Mouse (Mus musculus) heart, embryonic 14.5 days (tissue): ENCODE data around the gene Elovl6. TPM values are rescaled to one million over a fixed set of nuclear protein-coding genes. Genes with fewer than 3 reads are reported as not detected.

Experiments
- ATAC-seq: fragments of 200-750 bp; cut with Nextera tagmentation; 2 replicates; pipeline ENCODE4 v1.8.0; 2017; ENCODE audit warnings: low read depth, moderate TSS enrichment; ENCODE audit not compliant: insufficient number of reproducible peaks, insufficient read depth, low FRiP score
- H3K27ac ChIP-seq, 2 experiments: fragments of 200-500 bp in 1 of 2; fragments of 300-500 bp in 1 of 2; sonication (generic) in 1 of 2; replicated peaks in 1 of 2; 2 replicates each; pipeline ENCODE4 v1.5.1; 2012 to 2014; ENCODE audit warnings: low read depth in 2 of 2, low read length in 2 of 2, control low read depth in 1 of 2, mild to moderate bottlenecking in 1 of 2, mixed read lengths in 1 of 2; ENCODE audit not compliant: control insufficient read depth in 1 of 2, insufficient read depth in 1 of 2
- H3K27me3 ChIP-seq: fragments of 300-500 bp; sonication (generic); 2 replicates; pipeline ENCODE4 v1.6.1; 2014; ENCODE audit warnings: mild to moderate bottlenecking, low read length, control low read depth; ENCODE audit not compliant: control insufficient read depth, insufficient read depth
- H3K36me3 ChIP-seq: fragments of 300-500 bp; sonication (generic); 2 replicates; pipeline ENCODE4 v1.6.1; 2014; ENCODE audit warnings: mild to moderate bottlenecking, control low read depth, low read length, mixed read lengths; ENCODE audit not compliant: control insufficient read depth, insufficient read depth
- H3K4me1 ChIP-seq, 2 experiments: fragments of 200-500 bp in 1 of 2; fragments of 300-500 bp in 1 of 2; sonication (generic) in 1 of 2; 2 replicates each; pipeline ENCODE4 v1.6.1; 2012 to 2014; ENCODE audit warnings: low read length in 2 of 2, control low read depth in 1 of 2, mixed read lengths in 1 of 2; ENCODE audit not compliant: control insufficient read depth in 2 of 2, insufficient read depth in 2 of 2
- H3K4me2 ChIP-seq: fragments of 300-500 bp; sonication (generic); 2 replicates; pipeline ENCODE4 v1.6.1; 2014; ENCODE audit warnings: mild to moderate bottlenecking, low read length
- H3K4me3 ChIP-seq, 2 experiments: fragments of 200-500 bp in 1 of 2; fragments of 300-500 bp in 1 of 2; sonication (generic) in 1 of 2; 2 replicates each; pipeline ENCODE4 v1.5.1; 2012 to 2014; ENCODE audit warnings: low read length in 2 of 2, mild to moderate bottlenecking in 2 of 2, control low read depth in 1 of 2, low read depth in 1 of 2, moderate library complexity in 1 of 2; ENCODE audit not compliant: control insufficient read depth in 1 of 2, insufficient read depth in 1 of 2
- H3K9ac ChIP-seq: fragments of 300-500 bp; sonication (generic); 2 replicates; pipeline ENCODE4 v1.6.1; 2014; ENCODE audit warnings: mild to moderate bottlenecking, low read length
- H3K9me3 ChIP-seq: fragments of 300-500 bp; sonication (generic); 2 replicates; pipeline ENCODE4 v1.6.1; 2016; ENCODE audit warnings: low read length, control low read depth; ENCODE audit not compliant: control insufficient read depth
- WGBS: fragments of 180-500 bp; shearing (Covaris S2); extraction: QIAGEN DNeasy Blood & Tissue Kit; methylation state at CpG from one replicate; pipeline ENCODE4 v1.1.7; 2014; 5-methylcytosine and 5-hydroxymethylcytosine counted together
- polyA plus RNA-seq: library from polyadenylated mRNA; unstranded; fragments of >200 nt; fragmentation: Nextera tagmentation; extraction: Ambion mirVana; gene quantifications from 2 replicates; pipeline ENCODE4 v1.2.1, GENCODE M21; 2014

Gene Elovl6
- polyA plus RNA-seq, 1 experiment from 2014 or later, result 9.8 TPM

- no peak overlapping the region for H3K9ac ChIP-seq
- no peak for ATAC-seq
- 88% methylated on average over 16 of the region's 16 CpGs for WGBS
- H3K4me2 ChIP-seq, result no peak overlapping the region
- no peak overlapping the region for H3K4me3 ChIP-seq
- H3K4me1 ChIP-seq, result peaks cover 7 to 22% of the 10 kb centered on the region in 2 experiments
- H3K27me3 ChIP-seq, result no peaks in the 10 kb centered on the region
- H3K36me3 ChIP-seq, result no peaks in the 10 kb centered on the region
- no peak overlapping the region for H3K27ac ChIP-seq
- no peaks in the 10 kb centered on the region for H3K9me3 ChIP-seq
Measured at GRCm38 (mm10) chr3:129619194-129619775, 87.1 kb downstream of the Elovl6 start.

GRCm38 (mm10) chr3:129620802-129621201 lies 88.6 kb downstream of the Elovl6 start:
- peaks cover 7 to 20% of the 10 kb centered on the region in 2 experiments for H3K4me1 ChIP-seq
- H3K4me3 ChIP-seq, result no peak overlapping the region
- peak overlapping the region in 1 of 2 experiments; percentile 73; a peak in 3 of 4 replicates for H3K27ac ChIP-seq
- H3K9ac ChIP-seq, result no peak overlapping the region
- no peaks in the 10 kb centered on the region for H3K9me3 ChIP-seq
- H3K4me2 ChIP-seq, result peak overlapping the region; percentile 45
- ATAC-seq, result peak; percentile 63
- no peaks in the 10 kb centered on the region for H3K36me3 ChIP-seq
- 20% methylated on average over 3 of the region's 3 CpGs for WGBS
- no peaks in the 10 kb centered on the region for H3K27me3 ChIP-seq

GRCm38 (mm10) chr3:129621255-129621654 lies 89.1 kb downstream of the Elovl6 start:
- Histone ChIP-seq H3K4me3 (no peak overlapping the region), H3K27me3 (no peaks in the 10 kb centered on the region), H3K9ac (no peak overlapping the region), H3K4me2 (peak overlapping the region; percentile 45), H3K4me1 (peaks cover 7 to 20% of the 10 kb centered on the region in 2 experiments), H3K9me3 (no peaks in the 10 kb centered on the region), H3K36me3 (no peaks in the 10 kb centered on the region), H3K27ac (peak overlapping the region; percentile 55 to 73; a peak in 3 of 4 replicates)
- 23% methylated on average over 5 of the region's 5 CpGs for WGBS
- 0 out of 2 replicates have a peak, but pooled peaks have one; percentile 4 for ATAC-seq

GRCm38 (mm10) chr3:129622120-129622519 lies 90.0 kb downstream of the Elovl6 start:
- no peak for ATAC-seq
- Histone ChIP-seq H3K36me3 (no peaks in the 10 kb centered on the region), H3K27ac (no peak overlapping the region), H3K4me1 (peaks cover 7 to 20% of the 10 kb centered on the region in 2 experiments), H3K4me2 (no peak overlapping the region), H3K4me3 (no peak overlapping the region), H3K9me3 (no peaks in the 10 kb centered on the region), H3K27me3 (no peaks in the 10 kb centered on the region), H3K9ac (no peak overlapping the region)
- 75% methylated on average over 9 of the region's 9 CpGs for WGBS

GRCm38 (mm10) chr3:129622705-129623104 lies 90.5 kb downstream of the Elovl6 start:
- Histone ChIP-seq H3K9me3 (no peaks in the 10 kb centered on the region), H3K4me3 (no peak overlapping the region), H3K9ac (no peak overlapping the region), H3K4me2 (no peak overlapping the region), H3K27me3 (no peaks in the 10 kb centered on the region), H3K27ac (no peak overlapping the region), H3K36me3 (no peaks in the 10 kb centered on the region), H3K4me1 (peaks cover 7 to 20% of the 10 kb centered on the region in 2 experiments)
- WGBS, result 92% methylated on average over 5 of the region's 5 CpGs
- no peak for ATAC-seq

GRCm38 (mm10) chr3:129624193-129624805 lies 92.1 kb downstream of the Elovl6 start:
- H3K27ac ChIP-seq, result no peak overlapping the region
- H3K27me3 ChIP-seq, result no peaks in the 10 kb centered on the region
- no peaks in the 10 kb centered on the region for H3K9me3 ChIP-seq
- no peak overlapping the region for H3K4me3 ChIP-seq
- no peak overlapping the region for H3K9ac ChIP-seq
- no peak overlapping the region for H3K4me2 ChIP-seq
- 93% methylated on average over 10 of the region's 10 CpGs for WGBS
- no peaks in the 10 kb centered on the region for H3K36me3 ChIP-seq
- no peak for ATAC-seq
- peaks cover 7 to 20% of the 10 kb centered on the region in 2 experiments for H3K4me1 ChIP-seq

GRCm38 (mm10) chr3:129627281-129627680 lies 95.1 kb downstream of the Elovl6 start:
- WGBS, result 69% methylated on average over 4 of the region's 4 CpGs
- Histone ChIP-seq H3K9ac (no peak overlapping the region), H3K27ac (no peak overlapping the region), H3K4me3 (no peak overlapping the region), H3K4me1 (peaks cover 2 to 3% of the 10 kb centered on the region in 2 experiments; a peak in 2 of 4 replicates), H3K9me3 (no peaks in the 10 kb centered on the region), H3K27me3 (no peaks in the 10 kb centered on the region), H3K36me3 (0 out of 2 replicates have a peak, but pooled peaks cover 7% of the 10 kb centered on the region), H3K4me2 (no peak overlapping the region)
- ATAC-seq, result no peak
